Mouse (Mus musculus): ENCODE data around the gene Extl1. TPM values are rescaled to one million over a fixed set of nuclear protein-coding genes. Genes with fewer than 3 reads are reported as not detected.
"Not testable (repeated sequence)": the region's sequence is repeated elsewhere in the genome, so short reads cannot be mapped to it uniquely, and the experiment has no call there.

Gene Extl1
- polyA plus RNA-seq, 1 experiment from 2014 or later, result 0.18 TPM

- 60% methylated on average over 6 of the region's 6 CpGs for WGBS (ENCODE audit: insufficient replicate concordance)
- Histone ChIP-seq H3K36me3 (no peaks in the 10 kb centered on the region), H3K9me3 (replicated peaks) (no peaks in the 10 kb centered on the region), H3K27ac (no peak overlapping the region), H3K4me2 (no peak overlapping the region), H3K4me1 (replicated peaks) (peaks cover 6% of the 10 kb centered on the region; the same call in 1 of the 2 replicates), H3K27me3 (peaks cover 15% of the 10 kb centered on the region), H3K4me3 (replicated peaks) (no peak overlapping the region), H3K9ac (no peak overlapping the region)
- ATAC-seq (ENCODE audit: low read depth), result no peak
- no peak for DNase-seq
Observed at GRCm38 (mm10) chr4:134350641-134351040, 33.0 kb downstream of the Extl1 start.

- no peaks in the 10 kb centered on the region for H3K36me3 ChIP-seq
- no peak overlapping the region for H3K27ac ChIP-seq
- WGBS (ENCODE audit: insufficient replicate concordance), result 72% methylated on average over 7 of the region's 7 CpGs
- H3K4me1 ChIP-seq (replicated peaks), result peaks cover 6% of the 10 kb centered on the region; the same call in 1 of the 2 replicates
- no peak overlapping the region for H3K4me3 ChIP-seq (replicated peaks)
- H3K27me3 ChIP-seq, result peaks cover 23% of the 10 kb centered on the region
- H3K4me2 ChIP-seq, result no peak overlapping the region
- DNase-seq (no peak), ATAC-seq (ENCODE audit: low read depth) (no peak)
- H3K9ac ChIP-seq, result no peak overlapping the region
- no peaks in the 10 kb centered on the region for H3K9me3 ChIP-seq (replicated peaks)
Observed at GRCm38 (mm10) chr4:134349829-134350228, 33.8 kb downstream of the Extl1 start.

- peaks cover 3% of the 10 kb centered on the region for H3K4me1 ChIP-seq (replicated peaks)
- no peaks in the 10 kb centered on the region for H3K36me3 ChIP-seq
- H3K4me3 ChIP-seq (replicated peaks), result no peak overlapping the region
- peaks cover 36% of the 10 kb centered on the region for H3K27me3 ChIP-seq
- no peaks in the 10 kb centered on the region for H3K9me3 ChIP-seq (replicated peaks)
- DNase-seq, result no peak
- ATAC-seq (ENCODE audit: low read depth), result no peak
- no peak overlapping the region for H3K4me2 ChIP-seq
- no peak overlapping the region for H3K27ac ChIP-seq
- no peak overlapping the region for H3K9ac ChIP-seq
- 65% methylated on average over 5 of the region's 5 CpGs for WGBS (ENCODE audit: insufficient replicate concordance)
Observed at GRCm38 (mm10) chr4:134348545-134348944, 35.1 kb downstream of the Extl1 start.

GRCm38 (mm10) chr4:134348078-134348477 lies 35.6 kb downstream of the Extl1 start:
- Histone ChIP-seq H3K9me3 (replicated peaks) (no peaks in the 10 kb centered on the region), H3K4me1 (replicated peaks) (peaks cover 6% of the 10 kb centered on the region), H3K9ac (no peak overlapping the region), H3K4me3 (replicated peaks) (no peak overlapping the region), H3K27ac (no peak overlapping the region), H3K36me3 (no peaks in the 10 kb centered on the region), H3K4me2 (no peak overlapping the region), H3K27me3 (peaks cover 41% of the 10 kb centered on the region)
- no peak for ATAC-seq (ENCODE audit: low read depth)
- WGBS (ENCODE audit: insufficient replicate concordance), result 63% methylated on average over 11 of the region's 11 CpGs
- no peak for DNase-seq

- Histone ChIP-seq H3K4me2 (no peak overlapping the region), H3K27me3 (peaks cover 62% of the 10 kb centered on the region), H3K27ac (no peak overlapping the region), H3K36me3 (no peaks in the 10 kb centered on the region), H3K9ac (no peak overlapping the region), H3K9me3 (replicated peaks) (no peaks in the 10 kb centered on the region), H3K4me1 (replicated peaks) (peaks cover 15% of the 10 kb centered on the region), H3K4me3 (replicated peaks) (no peak overlapping the region)
- DNase-seq, result no peak
- 80% methylated on average over 15 of the region's 15 CpGs for WGBS (ENCODE audit: insufficient replicate concordance)
- no peak for ATAC-seq (ENCODE audit: low read depth)
Observed at GRCm38 (mm10) chr4:134345802-134346201, 37.8 kb downstream of the Extl1 start.

- Histone ChIP-seq H3K36me3 (no peaks in the 10 kb centered on the region), H3K4me2 (no peak overlapping the region), H3K4me1 (replicated peaks) (peaks cover 15% of the 10 kb centered on the region), H3K27me3 (peaks cover 64% of the 10 kb centered on the region), H3K9me3 (replicated peaks) (no peaks in the 10 kb centered on the region), H3K4me3 (replicated peaks) (no peak overlapping the region), H3K27ac (no peak overlapping the region), H3K9ac (no peak overlapping the region)
- ATAC-seq (ENCODE audit: low read depth) (no peak), DNase-seq (no peak)
- 26% methylated on average over 3 of the region's 3 CpGs for WGBS (ENCODE audit: insufficient replicate concordance)
Observed at GRCm38 (mm10) chr4:134344620-134345019, 39.0 kb downstream of the Extl1 start.

GRCm38 (mm10) chr4:134343071-134344031 lies 40.3 kb downstream of the Extl1 start, which contains the start of gene Slc30a2:
TSS of gene Slc30a2 (plus strand) at chr4:134343181.
- H3K27me3 ChIP-seq, result peaks cover 64% of the 10 kb centered on the region
- DNase-seq (no peak), ATAC-seq (ENCODE audit: low read depth) (no peak)
- H3K36me3 ChIP-seq, result no peaks in the 10 kb centered on the region
- no peaks in the 10 kb centered on the region for H3K9me3 ChIP-seq (replicated peaks)
- H3K4me1 ChIP-seq (replicated peaks), result peaks cover 15% of the 10 kb centered on the region
- H3K4me3 ChIP-seq (replicated peaks), result peak within 1 kb of the TSS; percentile 33
- WGBS (ENCODE audit: insufficient replicate concordance), result 3% methylated on average over 61 of the region's 61 CpGs
- H3K9ac ChIP-seq, result no peak within 1 kb of the TSS
- H3K4me2 ChIP-seq, result peak within 1 kb of the TSS; percentile 47
- no peak within 1 kb of the TSS for H3K27ac ChIP-seq

GRCm38 (mm10) chr4:134342213-134342779 lies 41.4 kb downstream of the Extl1 start:
- Histone ChIP-seq H3K36me3 (no peaks in the 10 kb centered on the region), H3K9me3 (replicated peaks) (no peaks in the 10 kb centered on the region), H3K4me1 (replicated peaks) (peaks cover 15% of the 10 kb centered on the region), H3K4me2 (no peak overlapping the region), H3K4me3 (replicated peaks) (no peak overlapping the region), H3K27ac (no peak overlapping the region), H3K9ac (no peak overlapping the region), H3K27me3 (peaks cover 62% of the 10 kb centered on the region)
- no peak for ATAC-seq (ENCODE audit: low read depth)
- 7% methylated on average over 11 of the region's 11 CpGs for WGBS (ENCODE audit: insufficient replicate concordance)
- DNase-seq, result no peak

GRCm38 (mm10) chr4:134341231-134341630 lies 42.4 kb downstream of the Extl1 start:
- not testable (repeated sequence) for ATAC-seq (ENCODE audit: low read depth); H3K27ac ChIP-seq; H3K9ac ChIP-seq; H3K4me2 ChIP-seq; H3K4me3 ChIP-seq (replicated peaks); DNase-seq; H3K36me3 ChIP-seq; H3K9me3 ChIP-seq (replicated peaks)
- Histone ChIP-seq H3K4me1 (replicated peaks) (peaks cover 15% of the 10 kb centered on the region), H3K27me3 (peaks cover 55% of the 10 kb centered on the region)
- WGBS (ENCODE audit: insufficient replicate concordance), result 60% methylated on average over 6 of the region's 6 CpGs

- Histone ChIP-seq H3K4me3 (replicated peaks) (no peak overlapping the region), H3K9me3 (replicated peaks) (no peaks in the 10 kb centered on the region), H3K27ac (no peak overlapping the region), H3K36me3 (no peaks in the 10 kb centered on the region), H3K4me2 (no peak overlapping the region), H3K4me1 (replicated peaks) (no peaks in the 10 kb centered on the region), H3K9ac (no peak overlapping the region), H3K27me3 (no peaks in the 10 kb centered on the region)
- 52% methylated on average over 5 of the region's 5 CpGs for WGBS (ENCODE audit: insufficient replicate concordance)
- ATAC-seq (ENCODE audit: low read depth) (no peak), DNase-seq (no peak)
Observed at GRCm38 (mm10) chr4:134330281-134330680, 53.4 kb downstream of the Extl1 start.

GRCm38 (mm10) chr4:134328832-134329231 lies 54.8 kb downstream of the Extl1 start:
- ATAC-seq (ENCODE audit: low read depth), result no peak
- DNase-seq, result no peak
- no peaks in the 10 kb centered on the region for H3K36me3 ChIP-seq
- no peaks in the 10 kb centered on the region for H3K27me3 ChIP-seq
- no peaks in the 10 kb centered on the region for H3K9me3 ChIP-seq (replicated peaks)
- WGBS (ENCODE audit: insufficient replicate concordance), result 57% methylated on average over 8 of the region's 8 CpGs
- no peak overlapping the region for H3K27ac ChIP-seq
- no peaks in the 10 kb centered on the region for H3K4me1 ChIP-seq (replicated peaks)
- H3K4me2 ChIP-seq, result no peak overlapping the region
- H3K4me3 ChIP-seq (replicated peaks), result no peak overlapping the region
- H3K9ac ChIP-seq, result no peak overlapping the region
